Mouse (Mus musculus): ENCODE results near the gene Gng13.

Gene Gng13

DNA sequence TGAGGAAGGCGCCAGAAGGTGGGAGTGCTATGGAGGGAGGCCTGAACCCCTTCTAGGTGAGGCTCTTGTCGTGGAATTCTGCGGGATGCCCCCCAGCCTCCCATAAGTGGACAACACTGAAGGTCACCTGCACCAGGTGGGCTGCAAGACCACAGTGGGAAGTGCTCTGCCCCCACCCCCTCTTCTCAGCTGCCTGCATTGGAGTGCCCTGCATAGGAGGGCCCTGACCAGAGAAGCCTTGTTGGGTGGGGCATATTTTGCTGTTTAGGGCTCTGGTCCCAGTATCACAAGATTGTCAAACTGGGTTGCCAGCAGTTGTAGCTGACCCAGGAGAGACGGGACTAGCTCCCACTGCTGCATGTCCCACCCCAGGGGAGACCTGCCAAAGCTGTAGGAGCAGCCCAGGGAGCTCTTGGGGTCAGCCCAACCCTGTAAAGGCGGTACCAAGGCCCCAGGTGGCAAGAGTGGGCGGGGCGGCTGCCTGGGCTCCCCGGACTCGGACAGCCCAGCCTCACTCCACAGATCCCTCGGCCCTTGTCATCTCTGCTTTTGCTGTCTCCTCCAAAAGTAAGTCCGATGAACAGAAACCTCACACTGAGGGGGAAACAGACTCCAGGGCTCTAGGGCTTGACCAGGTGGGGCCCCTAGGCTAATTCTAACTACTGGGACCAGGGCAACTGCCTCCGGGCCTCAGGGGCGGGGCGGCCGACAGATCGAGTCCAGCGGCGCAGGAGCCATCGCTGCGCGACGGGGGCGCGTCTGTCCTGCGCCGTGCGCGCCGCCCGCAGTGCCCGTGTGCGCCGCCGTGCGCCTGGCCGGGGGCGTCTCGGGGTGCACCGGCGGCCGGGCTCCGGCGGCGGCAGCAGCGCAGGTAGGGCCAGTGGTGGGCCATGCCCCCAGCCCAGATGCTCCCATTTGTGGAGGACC is at the start of gene Gng13:
Gene Gng13, plus strand, starts transcription at position 461 of the 927 bp plus-strand sequence.
- no peak for DNase-seq (ENCODE audit: low read depth in 1 of 2, low spot score in 2 of 2)

DNA sequence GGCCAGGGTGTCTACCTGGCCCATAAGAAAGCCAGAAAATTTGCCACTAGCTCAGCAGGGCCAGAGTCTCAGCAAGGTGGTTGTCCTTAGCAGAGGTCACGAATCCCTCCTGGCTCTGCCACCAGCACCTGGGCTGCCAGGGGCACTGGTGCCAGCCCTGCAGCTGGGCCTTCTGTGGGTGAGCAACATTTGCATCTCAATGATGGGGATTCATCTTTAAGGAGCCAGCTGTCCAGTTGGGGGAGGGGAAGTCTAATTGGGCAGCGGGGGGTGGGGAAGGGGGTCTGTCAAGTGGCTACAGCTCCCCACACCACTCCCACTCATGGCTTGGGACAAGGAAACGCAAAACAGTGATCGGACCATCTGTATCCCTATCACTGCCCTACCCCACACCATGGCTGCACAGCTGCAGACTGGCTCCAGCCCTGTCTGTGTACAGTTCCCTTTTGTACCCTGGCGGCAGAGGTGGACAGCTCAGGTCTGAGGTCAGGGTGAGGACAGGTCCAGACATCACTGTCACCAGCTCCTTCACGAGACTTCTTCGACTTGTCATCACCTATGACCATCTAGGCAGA is 48.4 kb upstream of the Gng13 start:
- no peak for DNase-seq (ENCODE audit: low read depth in 1 of 2, low spot score in 2 of 2)

- no peak for DNase-seq (ENCODE audit: low read depth in 1 of 2, low spot score in 2 of 2)
Observed at GRCm38 (mm10) chr17:25672982-25673381, 44.0 kb upstream of the Gng13 start.

GRCm38 (mm10) chr17:25677969-25678368 is 39.0 kb upstream of the Gng13 start:
- DNase-seq (ENCODE audit: low read depth in 1 of 2, low spot score in 2 of 2) = no peak

GRCm38 (mm10) chr17:25679818-25680217 is 37.2 kb upstream of the Gng13 start:
- DNase-seq (ENCODE audit: low read depth in 1 of 2, low spot score in 2 of 2) = no peak

DNA sequence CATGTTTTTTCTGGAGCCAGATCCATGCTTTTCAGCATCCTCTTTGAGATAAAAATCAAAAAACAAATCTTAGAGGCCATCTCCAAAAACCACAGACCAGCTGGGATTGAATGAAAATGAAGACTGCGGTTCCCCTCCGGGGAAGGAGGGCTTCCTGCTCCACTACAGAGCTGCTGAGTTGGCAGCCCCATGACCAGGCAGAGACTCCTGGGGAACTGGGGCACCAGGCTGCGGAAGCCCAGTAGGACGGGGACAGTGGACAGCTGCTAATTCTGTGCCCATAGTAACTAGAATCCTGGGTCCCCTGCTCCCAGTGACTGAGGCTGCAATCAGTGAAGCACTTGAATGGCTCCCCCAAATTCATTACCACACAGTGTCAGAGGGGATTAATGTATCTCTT is 35.3 kb upstream of the Gng13 start:
- DNase-seq (ENCODE audit: low read depth in 1 of 2, low spot score in 2 of 2) = no peak

GRCm38 (mm10) chr17:25686323-25686722 is 30.6 kb upstream of the Gng13 start:
- DNase-seq (ENCODE audit: low read depth in 1 of 2, low spot score in 2 of 2) = no peak

DNA sequence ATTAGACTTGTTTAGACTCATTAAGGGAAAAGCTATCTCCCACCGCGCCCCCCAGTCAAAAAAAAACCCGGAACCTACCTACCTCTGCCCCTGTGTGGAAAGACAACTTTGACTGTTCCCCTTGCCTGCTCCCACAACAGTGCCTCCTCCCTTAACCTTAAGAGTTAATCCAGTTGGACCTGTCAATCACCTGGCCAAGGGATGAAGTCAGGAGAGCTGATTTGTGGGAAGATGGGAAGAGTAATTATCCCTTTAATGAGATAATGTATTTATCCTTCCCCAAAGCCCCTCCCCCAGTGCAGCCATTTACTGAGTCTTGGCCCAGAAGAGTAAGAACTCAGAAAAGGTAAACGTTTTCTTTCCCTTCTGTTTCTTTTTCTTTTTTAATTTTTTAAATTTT is 28.0 kb upstream of the Gng13 start:
- no peak for DNase-seq (ENCODE audit: low read depth in 1 of 2, low spot score in 2 of 2)

- DNase-seq (ENCODE audit: low read depth in 1 of 2, low spot score in 2 of 2) = no peak
Observed at GRCm38 (mm10) chr17:25696263-25696662, 20.7 kb upstream of the Gng13 start.

DNA sequence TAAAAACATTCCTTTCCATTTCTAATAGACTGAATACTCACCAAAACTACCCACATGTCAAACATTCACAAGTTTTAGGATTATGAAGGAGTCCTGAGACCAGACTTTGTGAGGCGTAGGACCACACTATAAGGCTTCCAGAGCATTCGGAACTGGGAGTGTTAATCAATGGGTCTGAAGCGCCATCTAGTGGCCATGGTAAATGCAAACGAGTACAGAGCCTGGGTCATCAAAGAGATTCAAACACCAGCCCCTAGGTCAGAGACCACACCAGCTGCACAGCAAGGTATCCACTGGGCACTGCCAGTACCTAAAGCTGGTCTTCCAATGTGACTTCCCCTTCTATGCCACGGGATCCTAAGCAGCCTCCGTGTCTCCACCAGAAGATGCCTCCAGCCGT is 18.5 kb upstream of the Gng13 start:
- DNase-seq (ENCODE audit: low read depth in 1 of 2, low spot score in 2 of 2) = peak in 1 of 2 experiments; percentile 38

GRCm38 (mm10) chr17:25700863-25701496 is 16.0 kb upstream of the Gng13 start:
- DNase-seq (ENCODE audit: low read depth in 1 of 2, low spot score in 2 of 2) = no peak

DNA sequence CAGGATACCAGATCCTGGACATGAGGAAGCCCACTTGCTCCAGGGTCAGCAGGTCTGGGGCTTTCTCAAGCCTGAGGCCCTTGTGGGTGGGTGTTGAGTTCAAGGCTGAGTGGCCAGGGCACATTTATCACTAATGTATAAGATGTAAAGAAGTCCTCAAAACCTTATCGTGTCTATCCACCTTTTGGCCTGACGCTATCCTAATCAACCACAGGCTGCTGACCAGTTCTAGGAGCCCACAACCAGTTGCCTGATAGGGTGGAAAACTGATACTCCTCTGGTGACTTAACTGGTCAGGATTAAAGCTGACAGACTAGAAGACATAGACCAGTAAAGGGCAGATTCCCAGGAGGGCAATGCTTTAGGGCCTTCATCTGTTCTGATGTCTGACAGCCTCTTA is 7.0 kb upstream of the Gng13 start:
- no peak for DNase-seq (ENCODE audit: low read depth in 1 of 2, low spot score in 2 of 2)

GRCm38 (mm10) chr17:25711136-25711535 is 5.8 kb upstream of the Gng13 start:
- DNase-seq (ENCODE audit: low read depth in 1 of 2, low spot score in 2 of 2) = no peak

DNA sequence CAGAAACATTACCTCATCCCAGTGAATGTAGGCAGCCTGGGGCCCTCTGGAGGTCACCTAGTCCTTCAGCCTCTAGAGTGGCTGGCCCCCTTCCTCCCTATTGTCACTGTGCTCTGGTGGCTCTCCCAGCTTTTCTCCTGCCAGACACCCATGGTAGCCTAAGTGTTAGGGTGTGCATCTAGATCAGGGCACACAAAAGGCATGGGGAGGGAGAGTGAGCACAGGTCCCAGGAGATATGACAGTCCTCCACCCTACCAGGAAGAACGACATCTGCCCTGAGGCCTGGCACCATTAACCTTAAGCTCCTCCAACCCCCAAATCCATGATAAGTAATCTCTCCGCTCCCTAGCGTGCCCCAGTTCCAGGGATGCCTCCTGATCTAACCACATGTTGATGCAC is 1.3 kb upstream of the Gng13 start:
- DNase-seq (ENCODE audit: low read depth in 1 of 2, low spot score in 2 of 2) = no peak

GRCm38 (mm10) chr17:25716130-25716529 is 841 bp upstream of the Gng13 start:
- no peak for DNase-seq (ENCODE audit: low read depth in 1 of 2, low spot score in 2 of 2)

- DNase-seq (ENCODE audit: low read depth in 1 of 2, low spot score in 2 of 2) = no peak
Observed at GRCm38 (mm10) chr17:25717691-25718090, 720 bp downstream of the Gng13 start.

GRCm38 (mm10) chr17:25721476-25721875 is 4.5 kb downstream of the Gng13 start:
- DNase-seq (ENCODE audit: low read depth in 1 of 2, low spot score in 2 of 2) = no peak

GRCm38 (mm10) chr17:25723470-25723869 is 6.5 kb downstream of the Gng13 start:
- DNase-seq (ENCODE audit: low read depth in 1 of 2, low spot score in 2 of 2) = no peak

- DNase-seq (ENCODE audit: low read depth in 1 of 2, low spot score in 2 of 2) = no peak
Observed at GRCm38 (mm10) chr17:25723919-25724318, 6.9 kb downstream of the Gng13 start.

GRCm38 (mm10) chr17:25725264-25725663 is 8.3 kb downstream of the Gng13 start:
- no peak for DNase-seq (ENCODE audit: low read depth in 1 of 2, low spot score in 2 of 2)

DNA sequence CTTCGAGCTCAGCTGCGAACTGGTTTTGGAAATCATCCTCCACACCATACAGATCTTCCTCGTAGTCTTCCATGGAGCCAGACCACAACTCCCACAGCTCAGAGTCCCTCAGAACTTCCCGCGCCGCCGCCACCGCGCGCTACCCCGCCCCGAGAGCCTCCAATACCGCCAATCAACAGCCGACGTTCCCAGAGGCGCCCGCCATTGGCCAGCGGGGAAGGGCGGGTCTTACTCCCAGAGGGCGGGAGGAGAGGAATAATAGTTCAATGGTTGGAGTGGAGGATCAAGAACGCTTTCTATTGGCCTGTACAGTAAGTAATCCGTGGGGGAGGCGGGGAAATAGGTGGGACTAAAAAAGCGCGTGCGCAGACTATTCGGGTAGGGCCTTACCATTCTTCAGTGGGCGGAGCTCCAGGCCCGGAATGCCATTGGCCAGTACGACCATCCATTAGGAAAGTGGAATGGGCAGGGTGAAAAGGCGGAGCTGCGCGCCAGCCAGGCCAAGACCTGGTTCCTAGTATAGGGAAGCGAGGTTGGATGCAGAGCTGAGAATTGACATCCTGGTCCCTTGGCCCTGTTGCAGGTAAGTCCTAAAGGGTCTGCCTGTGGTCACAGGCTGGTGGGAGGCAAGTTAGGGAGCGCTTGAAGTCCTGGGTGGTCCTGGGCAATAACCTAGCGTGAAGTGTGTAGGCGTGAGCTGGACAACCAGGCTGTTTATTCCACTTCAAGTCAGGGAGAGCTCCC is 10.5 kb downstream of the Gng13 start, which contains the start of the genes Chtf18 and Rpusd1:
Gene Chtf18, minus strand, starts transcription at position 155 of the 744 bp plus-strand sequence.
Gene Rpusd1, plus strand, starts transcription at position 406 of the 744 bp plus-strand sequence.
- peak; percentile 98 to 99 for DNase-seq (ENCODE audit: low read depth in 1 of 2, low spot score in 2 of 2)
